Mouse (Mus musculus) T-helper 17 cell (primary cell): ENCODE results near the gene Tex9.

Source experiments
- in situ Hi-C, 2 experiments: fragments of 300-600 bp; cut with MboI, MseI; formaldehyde crosslinking; loops; 1 replicate in 1 of 2; 2 replicates in 1 of 2; pipeline ENCODE4 v1.15.1; 2025; ENCODE audit warnings: high pct_unique_total_duplicates in 2 of 2

Gene Tex9

DNA sequence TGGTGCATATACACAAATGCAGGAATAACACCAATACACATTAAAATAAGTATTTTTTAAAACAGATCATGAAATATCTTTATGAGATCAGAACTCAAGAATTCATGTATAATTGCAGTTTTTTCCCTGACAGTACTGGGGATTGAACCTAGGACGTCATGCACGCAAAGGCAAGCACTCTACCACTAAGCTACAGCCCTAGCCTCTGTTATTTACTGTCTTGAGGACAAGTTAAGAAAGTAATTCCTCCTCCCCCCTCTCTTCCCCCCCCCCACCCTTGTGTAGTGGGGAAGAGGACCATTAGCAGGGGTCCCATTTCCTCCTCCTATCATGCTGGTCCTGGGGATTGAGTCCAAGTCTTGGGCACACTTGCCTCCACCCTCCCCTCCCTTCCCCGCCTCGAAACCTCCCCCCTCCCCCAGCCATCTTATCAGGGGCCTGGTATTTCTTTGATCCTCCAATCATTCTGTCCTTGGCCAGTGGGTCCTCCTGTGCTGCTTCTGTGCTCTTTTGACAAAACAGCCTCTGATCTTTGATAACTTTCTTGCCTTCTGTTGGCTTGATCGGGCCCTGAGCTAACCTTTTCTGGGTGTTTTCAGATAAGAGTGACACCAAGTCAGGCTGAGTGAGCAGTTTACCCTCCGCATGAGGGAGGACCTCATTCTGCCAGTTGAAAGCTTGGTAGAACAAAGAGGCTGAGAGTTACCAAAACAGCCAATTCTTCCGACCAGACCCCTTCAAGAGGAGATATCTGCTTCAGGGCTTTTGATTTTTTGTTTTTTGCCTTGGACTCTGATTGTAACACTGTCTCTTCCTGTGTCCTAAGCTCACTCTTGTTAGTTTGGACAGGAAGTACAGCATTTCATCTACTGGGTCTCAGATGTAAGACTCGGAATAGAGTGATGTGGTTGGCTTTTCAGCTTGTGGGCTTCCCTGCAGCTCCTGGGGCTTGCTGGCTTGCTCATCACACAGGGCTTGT lies 50.8 kb downstream of the Tex9 start:
- in situ Hi-C loops: no loop called here

DNA sequence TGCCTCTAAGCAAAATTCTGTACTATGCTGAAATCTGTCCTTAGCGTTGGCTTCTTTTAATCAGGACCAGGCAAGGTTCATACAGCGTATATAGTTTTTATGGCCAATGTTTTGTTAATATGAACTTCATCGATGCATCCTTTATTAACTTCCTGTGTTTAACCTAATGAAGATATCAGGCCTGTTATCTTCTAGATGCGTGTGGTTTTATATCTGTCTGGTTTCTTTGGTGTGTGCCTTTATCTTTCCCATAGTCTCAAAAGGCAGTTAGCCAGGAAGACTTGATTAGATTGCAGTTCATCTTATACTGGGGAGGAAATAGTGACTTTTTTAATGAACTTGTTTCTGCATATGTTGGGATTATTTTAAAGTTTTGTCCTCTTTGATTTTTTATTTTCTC lies 51.7 kb downstream of the Tex9 start:
- in situ Hi-C loops: no loop called here

GRCm38 (mm10) chr9:72438749-72439148 lies 53.3 kb downstream of the Tex9 start:
- in situ Hi-C loops: no loop called here

- in situ Hi-C loops: no loop called here
These were observed 54.0 kb downstream of the Tex9 start, which contains the start of gene Mns1 for GRCm38 (mm10) chr9:72437822-72438701. Gene Mns1, plus strand, starts transcription at chr9:72438011.

GRCm38 (mm10) chr9:72434876-72435275 lies 57.1 kb downstream of the Tex9 start:
- in situ Hi-C loops: no loop called here

DNA sequence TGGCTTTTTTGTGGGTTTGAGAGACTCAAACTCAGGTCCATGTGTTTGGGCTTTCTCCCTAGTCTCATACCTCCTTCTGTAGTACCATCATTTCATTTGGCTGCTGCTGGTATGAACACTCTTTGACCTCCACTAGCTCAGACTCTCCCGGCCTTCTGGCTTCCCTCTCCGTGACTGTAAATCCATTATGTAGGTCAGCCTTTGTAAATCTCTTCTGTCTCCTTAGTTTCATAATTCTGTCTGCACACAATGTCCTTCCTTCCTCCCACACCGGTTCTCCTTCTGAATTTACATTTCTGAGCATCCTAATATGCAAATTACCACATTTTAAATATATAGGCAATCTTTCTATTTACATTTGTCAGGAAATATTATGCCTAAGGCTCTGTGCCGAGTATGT lies 64.2 kb downstream of the Tex9 start:
- in situ Hi-C loops: no loop called here

DNA sequence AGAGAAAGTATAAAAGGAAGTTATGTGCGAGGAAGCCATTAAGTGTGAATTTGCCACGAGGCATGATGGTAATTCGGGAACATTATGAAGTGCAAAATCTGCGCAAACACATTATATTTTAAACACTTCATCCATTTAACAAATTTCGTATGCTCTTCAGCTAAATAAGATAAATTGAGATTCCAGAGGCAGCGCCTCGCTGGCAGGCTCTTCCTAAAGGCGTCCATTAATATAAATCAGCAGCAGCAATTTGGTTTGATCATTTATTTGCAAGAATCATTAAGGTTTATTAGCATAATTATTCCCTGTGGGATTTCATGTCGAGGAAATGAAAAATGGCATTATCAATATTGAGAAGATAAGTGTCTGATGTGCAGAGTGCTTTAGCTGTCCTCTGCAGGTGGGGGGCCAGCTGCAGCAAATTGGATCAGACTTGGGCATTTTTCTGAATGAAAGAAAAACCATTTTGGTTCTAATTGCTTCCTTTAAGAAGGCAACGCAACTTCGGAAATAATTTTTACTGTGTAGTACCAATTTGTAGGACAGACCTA lies 66.6 kb downstream of the Tex9 start:
- in situ Hi-C loops: no loop called here

- in situ Hi-C loops: loop anchor here in 1 of 2 experiments (5.0 kb wide), 1 partner anchor 595 kb away; no protein-coding TSS in a partner anchor
These were observed 69.3 kb downstream of the Tex9 start for GRCm38 (mm10) chr9:72422753-72423152.

- in situ Hi-C loops: loop anchor here in 1 of 2 experiments (5.0 kb wide), 1 partner anchor 595 kb away; no protein-coding TSS in a partner anchor
These were observed 69.7 kb downstream of the Tex9 start for GRCm38 (mm10) chr9:72422284-72422683.

GRCm38 (mm10) chr9:72420490-72420889 lies 71.5 kb downstream of the Tex9 start:
- in situ Hi-C loops: loop anchor here in 1 of 2 experiments (5.0 kb wide), 1 partner anchor 593 kb away; no protein-coding TSS in a partner anchor

DNA sequence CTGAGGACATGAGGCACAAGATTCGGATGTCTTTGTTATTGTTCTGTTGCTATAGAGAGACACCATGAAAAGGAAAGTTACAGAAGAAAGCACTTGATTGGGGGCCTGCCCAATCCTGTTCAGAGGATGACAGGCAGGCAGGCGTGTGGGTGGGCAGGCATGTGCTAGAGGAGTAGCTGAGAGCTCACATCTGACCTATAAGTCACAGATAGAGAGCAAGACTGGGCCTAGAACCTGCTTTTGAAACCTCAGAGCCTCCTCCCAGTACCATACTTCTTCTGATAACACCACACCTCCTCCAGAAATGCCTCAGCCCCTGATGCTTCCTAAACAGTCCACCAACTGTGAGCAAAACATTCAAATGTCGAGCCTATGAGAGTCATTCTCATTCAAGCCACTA lies 73.6 kb downstream of the Tex9 start:
- in situ Hi-C loops: no loop called here

DNA sequence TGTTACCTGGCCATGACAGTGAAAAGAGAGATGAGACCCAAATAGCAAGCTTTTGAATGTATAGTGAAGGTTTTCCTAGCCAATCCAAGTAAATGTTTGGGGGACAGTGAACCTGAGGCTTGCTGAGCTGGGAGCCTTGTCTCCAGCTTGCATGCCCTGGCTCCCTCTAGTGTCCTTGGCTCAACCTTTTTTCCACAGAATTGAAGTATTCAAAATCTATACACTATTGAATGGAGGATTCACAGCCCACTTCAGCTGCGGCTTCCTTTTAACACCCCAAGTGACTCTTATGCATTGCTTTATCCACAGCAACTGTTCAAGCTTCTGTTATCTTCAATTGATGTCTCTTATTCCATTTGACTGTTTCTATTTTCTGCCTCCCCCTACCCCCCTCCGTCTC lies 80.3 kb downstream of the Tex9 start:
- in situ Hi-C loops: no loop called here

- in situ Hi-C loops: loop anchor here in 1 of 2 experiments (10.0 kb wide), 1 partner anchor 915 kb away; no protein-coding TSS in a partner anchor
These were observed 82.4 kb downstream of the Tex9 start for GRCm38 (mm10) chr9:72409381-72410225.

- in situ Hi-C loops: loop anchor here in 1 of 2 experiments (10.0 kb wide), 1 partner anchor 913 kb away; no protein-coding TSS in a partner anchor
These were observed 83.9 kb downstream of the Tex9 start for GRCm38 (mm10) chr9:72408131-72408586.

DNA sequence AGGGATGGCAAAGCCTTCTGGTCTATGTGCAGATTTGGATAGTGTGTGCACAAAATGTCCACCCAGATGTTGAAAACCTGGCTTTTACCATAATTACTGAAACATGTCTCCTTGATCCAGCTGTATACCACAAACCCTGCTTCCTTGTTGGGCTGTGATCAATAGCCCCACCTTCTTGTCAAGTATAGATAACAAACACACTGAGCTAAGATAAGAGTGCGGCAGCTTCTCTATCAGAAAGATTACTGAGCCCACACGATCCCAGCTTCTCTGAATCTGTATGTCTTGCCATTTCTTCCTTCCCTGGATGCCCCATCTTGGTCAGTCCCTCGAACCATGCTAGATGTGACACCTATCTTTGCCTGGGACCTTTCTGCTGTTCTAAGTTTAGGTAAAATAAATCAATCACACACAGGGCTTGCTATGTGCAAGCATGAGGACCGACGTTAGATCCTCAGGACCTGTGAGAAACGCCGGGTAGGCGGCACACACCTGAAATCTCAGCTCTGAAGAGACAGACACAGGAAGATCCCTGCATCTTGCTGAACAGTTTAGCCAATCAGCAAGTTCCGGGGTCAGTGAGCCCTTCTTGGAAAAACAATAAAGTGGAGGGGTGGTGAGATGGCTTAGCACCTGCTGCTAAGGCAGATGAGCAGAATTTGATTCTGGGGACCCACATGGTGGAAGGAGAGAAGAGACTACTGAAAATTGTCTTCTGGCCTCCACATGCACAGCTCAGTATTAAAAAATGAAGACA lies 86.0 kb downstream of the Tex9 start:
- in situ Hi-C loops: loop anchor here in 1 of 2 experiments (10.0 kb wide), 1 partner anchor 911 kb away; no protein-coding TSS in a partner anchor

GRCm38 (mm10) chr9:72404934-72405333 lies 87.1 kb downstream of the Tex9 start:
- in situ Hi-C loops: loop anchor here in 1 of 2 experiments (10.0 kb wide), 1 partner anchor 910 kb away; no protein-coding TSS in a partner anchor

DNA sequence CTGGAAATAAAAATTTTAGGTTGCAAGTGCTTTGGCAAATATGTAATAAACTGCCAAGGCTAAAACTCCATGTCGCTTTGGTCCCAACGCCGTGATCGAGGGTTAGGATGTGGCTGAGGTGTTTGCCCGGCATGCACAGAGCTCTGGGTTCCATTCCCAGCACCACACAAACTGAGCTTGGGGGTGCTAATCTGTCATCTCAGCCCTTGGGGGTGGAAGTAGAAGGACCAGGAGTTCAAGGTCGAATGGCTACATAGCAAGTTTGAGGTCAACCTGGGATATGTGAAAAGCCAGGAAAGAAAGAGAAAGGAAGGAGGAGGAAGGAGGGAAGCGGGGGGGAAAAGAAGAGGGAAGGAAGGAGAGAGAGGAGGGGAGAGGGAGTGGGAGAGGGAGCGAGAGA lies 87.6 kb downstream of the Tex9 start:
- in situ Hi-C loops: loop anchor here in 1 of 2 experiments (10.0 kb wide), 1 partner anchor 910 kb away; no protein-coding TSS in a partner anchor

GRCm38 (mm10) chr9:72403421-72403820 lies 88.6 kb downstream of the Tex9 start:
- in situ Hi-C loops: loop anchor here in 1 of 2 experiments (10.0 kb wide), 1 partner anchor 909 kb away; no protein-coding TSS in a partner anchor

GRCm38 (mm10) chr9:72401769-72402168 lies 90.2 kb downstream of the Tex9 start:
- in situ Hi-C loops: loop anchor here in 1 of 2 experiments (10.0 kb wide), 1 partner anchor 907 kb away; no protein-coding TSS in a partner anchor
